Mouse (Mus musculus) embryo, embryonic 11 days (tissue): ENCODE results near the gene Gpc5.
"Not testable (repeated sequence)": the region's sequence is repeated elsewhere in the genome, so short reads cannot be mapped to it uniquely, and the experiment has no call there.

ENCODE experiments used
- DNase-seq: peaks from one replicate; pipeline ENCODE4 v3.0.0-alpha.2; 2015

Gene Gpc5

GRCm38 (mm10) chr14:115092081-115092480, at the start of gene Gpc5:
Gpc5 (plus strand) TSS chr14:115092215.
- peak; percentile 92 for DNase-seq

- peak; percentile 26 for DNase-seq
These were observed 49.4 kb upstream of the Gpc5 start for GRCm38 (mm10) chr14:115042660-115043059.

- no peak for DNase-seq
These were observed 48.0 kb upstream of the Gpc5 start for GRCm38 (mm10) chr14:115044016-115044415.

- DNase-seq: no peak
These were observed 46.3 kb upstream of the Gpc5 start for GRCm38 (mm10) chr14:115045712-115046111.

- DNase-seq: no peak
These were observed 44.7 kb upstream of the Gpc5 start for GRCm38 (mm10) chr14:115047316-115047715.

- no peak for DNase-seq
These were observed 43.8 kb upstream of the Gpc5 start for GRCm38 (mm10) chr14:115047990-115048862.

GRCm38 (mm10) chr14:115048863-115049566, 43.0 kb upstream of the Gpc5 start:
- peak; percentile 24 for DNase-seq

GRCm38 (mm10) chr14:115049831-115050230, 42.2 kb upstream of the Gpc5 start:
- no peak for DNase-seq

- no peak for DNase-seq
These were observed 40.8 kb upstream of the Gpc5 start for GRCm38 (mm10) chr14:115051106-115051760.

- no peak for DNase-seq
These were observed 39.6 kb upstream of the Gpc5 start for GRCm38 (mm10) chr14:115052371-115052770.

GRCm38 (mm10) chr14:115054252-115054651, 37.8 kb upstream of the Gpc5 start:
- no peak for DNase-seq

GRCm38 (mm10) chr14:115057524-115057923, 34.5 kb upstream of the Gpc5 start:
- no peak for DNase-seq

GRCm38 (mm10) chr14:115066164-115066563, 25.9 kb upstream of the Gpc5 start:
- not testable (repeated sequence) for DNase-seq

GRCm38 (mm10) chr14:115070534-115070933, 21.5 kb upstream of the Gpc5 start:
- DNase-seq: peak; percentile 58

- peak; percentile 38 for DNase-seq
These were observed 14.7 kb upstream of the Gpc5 start for GRCm38 (mm10) chr14:115077340-115077739.

- DNase-seq: no peak
These were observed 14.0 kb upstream of the Gpc5 start for GRCm38 (mm10) chr14:115078064-115078463.

- DNase-seq: no peak
These were observed 10.1 kb upstream of the Gpc5 start for GRCm38 (mm10) chr14:115081728-115082502.

GRCm38 (mm10) chr14:115090516-115090915, 1.5 kb upstream of the Gpc5 start:
- DNase-seq: no peak

- peak; percentile 44 for DNase-seq
These were observed 495 bp downstream of the Gpc5 start for GRCm38 (mm10) chr14:115092510-115092909.

GRCm38 (mm10) chr14:115092952-115093351, 937 bp downstream of the Gpc5 start:
- DNase-seq: no peak

- DNase-seq: no peak
These were observed 8.7 kb downstream of the Gpc5 start for GRCm38 (mm10) chr14:115100617-115101299.

GRCm38 (mm10) chr14:115106326-115106725, 14.3 kb downstream of the Gpc5 start:
- no peak for DNase-seq
